Mouse (Mus musculus) urinary bladder, postnatal 4 days (tissue): Measurements from ENCODE around the gene Sec61a2.

Experiments used
- DNase-seq, 2 experiments: peaks; one replicate each; pipeline ENCODE4 v3.0.0; 2021 to 2022; ENCODE audit warnings: low spot score in 2 of 2

The Sec61a2 gene

DNA sequence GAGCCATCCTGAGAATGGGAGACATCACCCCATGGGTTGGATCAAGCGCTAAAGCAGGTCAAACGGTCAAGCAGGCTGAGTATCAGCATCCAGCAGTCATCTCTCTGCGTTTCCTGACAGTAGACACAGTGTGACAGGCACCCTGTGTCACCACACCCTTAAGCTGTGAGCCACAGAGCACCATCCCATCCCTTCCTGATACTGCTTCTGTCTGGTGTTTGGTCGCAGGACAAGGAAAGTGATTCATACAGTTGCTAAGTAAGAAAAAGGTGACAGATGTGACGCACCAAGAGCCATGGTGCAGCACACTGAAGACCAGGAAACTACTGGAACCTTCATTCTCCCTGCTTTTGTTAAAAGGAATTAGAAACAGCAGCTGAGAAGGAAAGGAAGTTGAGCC is 6.4 kb downstream of the Sec61a2 start:
- DNase-seq = no peak

DNA sequence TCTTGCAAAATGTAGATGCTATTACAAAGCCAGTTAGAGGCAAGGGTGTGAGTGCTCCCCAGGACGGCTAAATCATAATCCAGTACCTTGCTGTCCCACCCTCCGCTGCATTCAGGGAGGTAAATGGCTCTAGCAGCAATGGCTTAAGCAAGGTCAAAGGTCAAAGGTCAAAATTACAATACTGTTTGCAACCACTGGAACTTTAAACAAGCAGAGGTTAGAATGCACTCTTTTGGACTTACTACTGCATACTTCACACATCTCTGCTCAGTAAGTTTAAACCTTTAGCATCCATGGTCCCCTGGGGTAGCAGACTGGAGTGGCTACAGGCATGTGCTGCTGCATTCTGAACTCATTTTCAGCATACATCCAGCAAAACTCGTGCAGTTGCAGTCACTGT is 17.8 kb downstream of the Sec61a2 start:
- DNase-seq = no peak

DNA sequence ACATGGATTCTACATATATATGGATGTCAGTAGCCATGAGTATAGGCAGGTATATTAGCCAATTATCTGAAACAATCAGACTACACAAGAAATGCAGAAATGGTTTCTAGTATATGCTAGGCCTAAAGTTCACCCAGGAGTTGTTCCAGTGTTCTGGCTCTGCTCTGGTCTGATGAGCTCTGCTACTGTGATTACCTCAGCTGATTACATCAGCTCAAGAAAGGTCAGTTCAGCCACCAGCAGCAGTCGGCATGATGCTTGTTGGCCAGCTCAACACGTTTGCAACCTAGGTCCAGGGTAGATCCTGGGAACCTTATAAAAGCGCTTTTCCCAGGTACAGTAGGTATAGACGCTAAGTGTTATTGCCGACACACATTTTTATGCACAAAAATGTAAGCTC is 25.5 kb downstream of the Sec61a2 start:
- DNase-seq = no peak

DNA sequence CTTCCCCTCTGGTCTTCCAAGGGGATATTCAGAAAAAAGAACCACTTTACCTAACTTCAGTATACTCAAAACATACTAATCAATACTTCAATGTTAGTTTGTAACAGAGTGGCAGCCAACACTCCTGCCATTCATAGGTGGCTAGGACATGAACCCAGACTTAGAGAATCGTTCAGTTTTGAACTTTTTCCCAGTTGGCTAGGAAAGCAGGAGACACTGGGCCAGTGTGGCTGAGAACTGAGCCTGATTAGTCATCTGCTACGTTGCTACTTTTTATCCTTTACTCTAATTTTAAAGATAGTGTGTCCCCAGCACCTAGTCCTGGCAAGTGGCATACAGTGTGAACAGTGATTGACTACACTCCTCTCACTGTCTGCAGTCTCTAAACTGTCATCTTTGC is 27.6 kb downstream of the Sec61a2 start:
- no peak for DNase-seq

DNA sequence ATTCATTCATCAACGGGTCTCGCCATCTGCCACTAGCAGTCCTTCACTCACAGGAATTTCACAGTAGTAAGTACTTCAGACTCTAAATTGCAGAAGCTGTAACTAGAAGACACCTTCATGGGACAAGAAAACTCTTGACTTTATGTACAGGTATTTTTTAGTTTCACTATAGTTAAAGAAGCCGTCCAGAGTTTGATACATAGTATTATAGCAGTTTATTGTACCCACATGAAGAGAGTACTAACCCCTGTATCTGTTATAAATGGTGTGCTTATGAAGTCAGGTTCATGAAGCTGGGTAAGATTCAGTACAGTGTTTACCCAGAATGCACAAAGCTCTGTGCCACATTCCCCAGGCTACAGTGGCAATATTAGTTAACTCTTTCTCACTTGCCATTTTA is 32.4 kb downstream of the Sec61a2 start, which contains the start of gene Gm13199:
Gene Gm13199 (minus strand): TSS at position 101 of the 400 bp plus-strand sequence.
- DNase-seq = no peak

DNA sequence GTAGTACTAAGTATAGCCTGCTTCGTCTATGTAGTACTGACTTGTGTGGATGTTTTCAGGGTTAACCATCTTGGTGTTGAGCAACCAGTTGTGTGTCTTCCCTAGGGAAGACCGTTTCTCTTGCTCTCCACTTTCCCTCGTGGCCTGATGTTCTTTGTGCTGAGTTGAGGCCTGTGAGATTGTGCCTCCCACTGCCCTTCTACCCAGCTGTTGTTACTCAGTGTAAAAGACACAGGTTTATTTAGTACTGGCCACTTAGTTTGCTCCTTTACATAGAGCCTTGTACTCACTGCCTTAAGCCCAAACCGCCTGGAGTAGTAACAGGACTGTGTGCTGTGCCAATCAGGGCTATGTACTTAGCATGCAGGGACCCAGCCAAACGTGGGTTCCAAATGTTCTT is 43.4 kb downstream of the Sec61a2 start:
- no peak for DNase-seq

DNA sequence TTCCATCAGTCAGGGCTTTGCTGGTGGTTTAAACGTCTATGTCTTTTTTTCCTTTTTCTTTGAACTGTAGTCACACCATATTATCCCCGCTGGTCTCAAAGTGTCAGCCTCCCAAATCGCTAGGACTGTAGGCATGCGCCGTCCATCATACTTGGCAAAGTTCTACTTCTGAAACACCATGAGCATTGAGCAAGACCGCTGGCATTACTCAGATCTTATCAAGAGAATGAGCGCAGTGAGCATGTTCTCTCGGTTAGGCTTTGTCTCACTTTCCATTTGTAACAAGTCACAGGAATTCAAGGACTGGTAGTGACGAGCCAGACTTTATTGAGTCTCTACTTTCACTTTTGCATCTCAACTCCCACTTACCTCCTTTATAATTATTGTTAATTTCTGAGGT is 44.1 kb downstream of the Sec61a2 start:
- no peak for DNase-seq

DNA sequence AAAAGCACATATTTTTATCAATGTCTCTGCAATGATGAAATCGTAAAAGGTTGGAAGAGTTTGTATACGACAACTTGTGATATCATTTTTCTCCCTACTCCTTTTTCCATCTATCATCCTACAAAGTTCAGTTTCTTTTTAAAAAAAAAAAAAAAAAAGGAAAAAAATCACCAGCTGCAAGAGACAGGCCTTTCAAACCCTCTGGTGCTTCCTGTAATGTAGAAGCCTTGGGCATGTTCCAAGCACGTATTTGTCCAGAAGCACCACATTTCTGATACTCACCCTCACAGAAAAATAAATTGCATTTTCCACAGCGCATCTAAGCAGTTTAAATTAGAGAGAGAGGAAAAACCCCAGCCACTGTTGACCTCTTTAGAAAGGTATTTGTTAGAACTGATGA is 49.4 kb downstream of the Sec61a2 start:
- DNase-seq = no peak

DNA sequence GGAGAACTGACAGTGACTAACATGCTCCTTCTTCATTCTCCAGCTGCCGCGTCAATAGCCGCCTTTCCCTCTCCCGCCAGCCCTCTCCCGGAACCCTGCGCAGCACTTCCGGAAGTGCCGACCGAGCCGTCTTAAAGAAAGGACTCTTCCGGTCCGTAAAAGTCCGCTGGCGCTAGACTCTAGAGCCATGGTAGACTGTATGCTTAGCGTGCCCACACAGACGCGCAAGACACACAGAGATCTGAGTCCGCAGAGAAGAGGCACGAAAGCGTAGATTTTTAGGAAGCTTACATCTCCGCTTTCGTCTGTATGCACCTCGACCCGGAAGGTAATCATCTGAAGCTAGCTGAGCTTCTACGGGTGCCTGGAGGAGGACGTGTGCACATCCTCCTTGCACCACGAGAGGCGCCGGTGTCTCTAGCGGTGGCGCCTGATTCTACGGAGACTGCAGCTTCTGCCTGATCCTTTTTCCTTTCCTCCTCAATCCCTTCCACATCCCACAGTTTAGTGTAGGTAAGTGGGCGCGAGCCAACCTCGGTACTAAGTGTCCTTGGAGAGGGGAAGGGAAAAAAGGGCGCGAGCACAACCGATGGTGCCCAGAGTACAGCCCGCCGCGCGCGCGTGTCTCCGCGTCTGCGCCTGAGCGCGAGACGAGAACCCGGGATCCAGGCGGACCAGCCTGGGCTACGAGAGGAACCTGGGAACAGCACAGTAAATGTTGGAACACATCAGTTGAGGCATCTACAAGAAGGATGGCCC is 50.2 kb downstream of the Sec61a2 start, which contains the start of the genes Nudt5 and Cdc123:
Gene Nudt5 (plus strand): TSS at position 147 of the 759 bp plus-strand sequence.
Gene Cdc123 (minus strand): TSS at position 292 of the 759 bp plus-strand sequence.
- peak; percentile 81 to 85 for DNase-seq

DNA sequence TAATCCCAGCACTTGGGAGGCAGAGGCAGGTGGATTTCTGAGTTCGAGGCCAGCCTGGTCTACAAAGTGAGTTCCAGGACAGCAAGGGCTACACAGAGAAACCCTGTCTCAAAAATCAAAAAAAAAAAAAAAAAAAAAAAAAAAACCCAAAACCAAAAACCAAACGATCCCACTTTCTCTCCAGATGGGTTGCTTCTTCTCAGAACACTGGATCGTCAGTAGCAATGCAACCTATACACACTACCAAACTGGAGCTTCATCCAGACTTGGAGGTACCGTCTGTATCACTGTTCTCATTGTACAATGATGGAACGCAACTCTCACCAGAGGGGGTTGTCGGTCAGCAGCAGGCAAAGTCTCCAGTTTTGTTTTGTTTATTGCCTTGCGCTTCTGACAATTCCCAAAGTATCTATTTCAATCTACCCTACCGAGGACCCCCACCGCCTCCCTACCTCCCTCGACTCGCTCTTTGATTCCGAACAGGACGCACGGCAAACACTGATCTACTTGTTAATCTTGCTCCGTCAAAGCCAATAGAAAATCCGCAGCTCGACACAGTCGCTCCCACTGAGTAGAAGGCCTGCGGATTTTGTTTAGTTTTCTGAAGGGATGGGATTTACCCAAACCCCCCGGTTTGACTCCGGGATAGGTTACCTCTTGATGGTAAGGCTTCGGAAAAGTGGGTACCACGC is 50.9 kb downstream of the Sec61a2 start:
- no peak for DNase-seq

DNA sequence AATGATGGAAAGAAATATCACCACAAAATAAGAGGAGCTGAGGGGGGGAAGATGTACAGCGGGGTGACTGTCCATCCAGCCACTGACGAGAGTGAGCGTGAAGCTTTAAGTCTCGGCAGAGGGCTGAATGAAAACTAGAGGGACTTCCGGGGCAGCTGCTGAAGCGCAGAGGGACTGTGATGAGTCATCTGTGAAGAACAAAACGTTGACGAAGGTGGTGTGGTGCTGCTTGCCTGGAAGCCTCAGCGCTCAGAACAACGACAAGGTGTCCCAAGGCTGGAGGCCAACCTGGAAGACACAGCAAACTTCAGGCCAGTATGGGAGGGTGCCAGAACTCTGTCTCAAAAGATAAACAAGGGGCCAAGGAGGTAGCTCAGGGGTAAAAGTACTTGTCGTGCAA is 54.4 kb downstream of the Sec61a2 start:
- no peak for DNase-seq

DNA sequence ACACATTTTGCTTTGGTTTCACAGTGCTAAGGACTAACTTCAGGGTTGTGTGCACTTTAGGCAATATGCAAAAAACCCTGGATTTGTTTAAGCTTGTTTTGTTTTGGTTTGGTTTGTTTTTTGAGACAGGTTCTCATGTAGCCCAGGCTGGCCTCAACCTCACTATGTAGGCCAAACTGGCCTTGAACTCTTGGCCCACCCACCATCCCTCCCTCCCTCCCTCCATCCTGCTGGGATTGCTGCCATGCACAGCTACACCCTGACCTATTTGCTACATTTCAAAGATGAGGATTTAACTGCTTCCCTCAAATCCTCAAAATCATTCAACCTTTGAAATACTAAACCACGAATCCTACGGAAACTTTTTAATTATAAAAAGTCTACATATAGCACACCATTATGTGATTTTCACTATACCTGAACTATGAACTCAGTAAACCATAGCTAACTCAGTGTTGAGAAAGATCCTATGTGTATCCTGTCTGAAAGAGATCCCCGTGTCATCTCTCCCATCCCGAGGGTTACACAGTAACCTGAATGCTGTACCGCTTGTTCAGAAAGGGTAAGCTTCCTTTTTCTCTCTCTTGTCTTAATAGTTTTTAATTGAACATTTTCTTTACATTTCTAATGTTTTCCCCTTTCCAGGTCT is 69.8 kb downstream of the Sec61a2 start:
- DNase-seq = no peak

DNA sequence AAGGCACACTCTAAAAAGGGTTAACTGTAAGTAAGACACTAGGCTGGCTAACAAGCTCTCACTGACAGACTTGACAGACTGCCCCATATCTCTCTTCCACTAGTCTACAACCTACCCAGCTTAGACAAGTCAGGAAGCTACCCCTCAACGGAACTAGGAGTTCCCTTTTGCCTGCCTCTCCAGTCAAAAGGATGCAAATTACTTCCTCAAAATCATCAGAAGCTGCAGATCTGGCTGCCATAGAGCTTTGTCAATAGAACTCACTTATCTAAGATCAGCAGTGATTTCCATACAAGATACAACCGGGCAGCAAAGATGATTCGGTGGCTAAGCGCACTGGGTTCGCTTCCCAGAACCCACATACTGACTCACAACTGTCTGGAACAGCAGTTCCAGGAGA is 70.5 kb downstream of the Sec61a2 start:
- DNase-seq = no peak

DNA sequence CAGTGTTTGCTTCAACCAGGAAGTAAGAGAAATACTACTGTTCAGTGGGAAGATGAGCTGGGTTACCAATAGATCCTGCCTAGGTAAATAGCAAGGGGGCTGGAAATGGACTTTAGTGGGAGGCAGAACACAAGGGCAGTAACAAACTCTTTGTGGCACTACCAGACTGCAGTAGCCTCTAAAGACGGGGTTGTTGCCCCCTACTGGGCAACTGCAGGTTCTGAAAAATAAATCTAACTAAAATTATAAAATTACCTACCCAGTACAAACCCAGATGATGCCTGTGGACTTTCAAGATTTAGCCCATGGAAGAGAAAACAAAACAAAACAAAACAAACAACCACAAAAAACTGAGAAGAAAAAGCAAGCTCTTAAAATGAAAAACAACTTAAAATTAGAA is 71.0 kb downstream of the Sec61a2 start:
- no peak for DNase-seq

DNA sequence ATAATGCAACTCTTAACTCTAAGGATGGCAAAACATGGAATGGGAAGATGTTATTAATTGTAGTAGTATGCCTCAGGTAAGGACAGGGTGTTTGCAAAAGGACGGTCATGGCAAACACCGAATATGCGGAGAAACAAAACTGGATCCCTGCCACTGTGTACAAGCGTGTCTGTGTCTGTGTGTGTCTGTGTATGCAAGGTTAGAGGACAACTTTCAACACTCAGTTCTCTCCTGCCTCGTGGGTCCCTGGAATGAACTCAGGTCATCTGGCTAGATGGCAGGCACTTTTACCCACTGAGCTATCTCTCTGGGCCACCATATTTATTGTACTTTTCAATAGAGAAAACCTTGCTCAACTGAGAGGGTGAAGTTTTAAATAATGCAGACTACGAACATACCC is 72.8 kb downstream of the Sec61a2 start:
- no peak for DNase-seq

DNA sequence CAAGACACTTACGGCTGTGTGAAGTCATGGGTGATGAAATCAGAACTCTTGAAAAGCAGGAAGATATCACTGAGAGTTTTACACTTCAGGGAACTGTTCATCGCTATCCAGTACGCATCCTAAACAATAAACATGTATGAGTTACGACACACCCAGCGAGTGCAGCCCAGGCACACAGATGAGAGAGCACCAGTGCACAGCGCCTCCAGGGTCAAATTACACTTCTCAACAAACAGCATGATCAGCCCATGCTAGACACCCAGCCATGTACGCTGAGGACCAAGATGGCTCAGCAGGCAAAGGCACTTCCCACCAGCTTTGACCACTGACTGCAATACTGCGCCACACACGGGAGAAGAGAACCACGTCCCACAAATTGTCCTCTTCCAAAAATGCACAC is 74.0 kb downstream of the Sec61a2 start:
- DNase-seq = no peak
